Mouse (Mus musculus) spleen, adult 18-20 months (tissue): Measurements from ENCODE around the gene Gm10645.

ENCODE experiments used
- DNase-seq, 2 experiments: peaks; one replicate each; pipeline ENCODE4 v3.0.0; 2022; ENCODE audit warnings: mixed read lengths in 2 of 2

The Gm10645 gene

DNA sequence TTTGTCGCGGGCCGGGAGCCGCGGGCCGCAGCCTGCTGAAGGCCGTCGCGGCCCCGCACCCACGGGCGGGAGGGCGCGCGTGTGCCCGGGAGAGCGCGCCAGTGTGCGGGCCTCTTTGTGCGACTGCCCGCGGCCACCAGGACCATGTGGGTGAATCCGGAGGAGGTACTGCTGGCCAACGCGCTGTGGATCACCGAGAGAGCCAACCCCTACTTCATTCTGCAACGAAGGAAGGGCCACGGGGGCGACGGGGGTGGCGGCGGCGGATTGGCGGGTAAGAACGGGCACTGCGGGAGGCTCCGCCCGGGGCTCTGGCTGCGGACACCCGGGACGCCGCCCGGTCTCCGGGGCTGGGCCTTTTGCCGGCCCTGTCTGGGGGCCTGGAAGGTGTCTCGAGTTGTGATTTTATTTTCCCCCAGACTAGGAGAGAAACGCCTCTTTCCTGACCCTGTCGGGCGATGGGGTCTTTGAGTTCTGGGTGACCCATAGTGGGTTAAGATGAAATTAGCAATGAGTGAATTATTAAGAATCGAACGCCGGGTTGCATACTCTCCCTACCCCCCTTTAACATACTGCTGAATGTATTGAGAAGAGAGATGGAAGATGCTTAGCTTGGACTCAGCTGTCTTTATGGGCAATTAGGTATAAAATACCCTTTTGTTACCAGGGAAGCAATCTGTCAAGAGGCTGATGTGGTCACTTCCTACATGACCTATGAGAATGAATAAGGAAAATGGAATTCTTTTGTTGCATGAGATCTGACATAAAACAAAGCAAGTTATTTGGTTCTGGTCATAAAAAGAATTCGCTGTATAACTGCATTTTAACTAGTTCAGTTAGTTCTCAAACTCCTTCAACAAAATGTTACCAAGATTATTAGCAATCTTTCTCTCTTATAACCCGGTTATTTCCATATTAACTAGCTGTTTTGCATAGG, at the start of gene Gm10645:
Gene Gm10645, minus strand, starts transcription at position 240 of the 937 bp plus-strand sequence.
- peak; percentile 41 to 43 for DNase-seq

DNA sequence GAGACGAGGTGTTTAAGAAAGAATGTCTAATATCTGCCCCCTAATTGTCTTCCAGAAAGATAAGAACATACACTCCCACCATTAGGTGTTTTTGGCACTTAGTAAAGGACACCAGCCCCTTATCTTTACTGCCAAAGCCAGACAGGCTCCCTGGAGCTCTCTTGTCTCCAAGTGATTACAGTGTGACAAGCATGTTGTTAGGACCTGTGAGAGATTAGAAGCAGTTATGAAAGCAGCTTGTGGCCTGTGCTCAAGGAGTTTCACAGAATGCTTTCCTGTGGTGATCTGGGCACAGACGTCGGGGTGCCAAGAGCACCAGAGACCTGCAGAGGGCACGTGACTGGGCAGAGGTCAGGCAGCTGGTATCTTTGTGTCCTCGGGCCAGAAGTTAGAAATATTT, 49.1 kb upstream of the Gm10645 start:
- DNase-seq, result no peak

DNA sequence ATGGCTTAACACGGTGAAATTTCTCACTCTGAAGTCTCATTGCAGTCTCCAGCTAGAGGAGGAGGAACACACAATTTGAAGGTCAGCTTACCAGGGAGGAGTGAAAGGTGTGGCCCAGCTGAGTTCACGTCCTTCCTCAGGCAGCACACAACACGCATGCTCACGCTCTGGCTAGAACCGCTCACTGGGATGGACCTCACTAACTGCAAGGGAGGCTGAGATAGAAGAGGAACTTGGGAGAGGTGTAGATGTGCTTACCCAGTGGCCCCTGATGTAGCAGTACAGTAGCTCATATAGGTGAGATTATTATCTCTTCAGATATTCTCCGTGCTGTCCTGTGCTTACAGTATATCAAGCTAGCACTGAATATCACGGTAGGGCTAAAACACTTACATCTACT, 44.7 kb upstream of the Gm10645 start:
- DNase-seq, result no peak

DNA sequence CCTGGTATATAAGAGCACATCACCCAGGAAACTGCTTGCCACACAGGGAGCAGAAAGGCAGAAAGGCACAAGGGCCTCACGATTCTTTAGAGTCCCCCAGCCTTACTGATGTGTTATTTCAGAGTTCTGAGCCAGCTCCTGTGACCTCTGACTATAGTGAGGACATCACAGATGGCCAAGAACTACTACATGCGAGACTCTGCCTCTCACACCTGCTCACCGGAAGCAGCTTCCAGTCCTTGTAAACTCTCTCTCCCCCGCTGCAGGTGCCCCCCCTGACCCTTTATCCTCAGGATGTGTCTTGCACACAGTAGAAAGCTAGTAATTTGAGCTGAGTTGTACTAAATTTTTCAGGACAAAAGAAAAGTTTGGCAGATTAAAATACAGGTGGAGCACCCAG, 43.6 kb upstream of the Gm10645 start:
- no peak for DNase-seq

DNA sequence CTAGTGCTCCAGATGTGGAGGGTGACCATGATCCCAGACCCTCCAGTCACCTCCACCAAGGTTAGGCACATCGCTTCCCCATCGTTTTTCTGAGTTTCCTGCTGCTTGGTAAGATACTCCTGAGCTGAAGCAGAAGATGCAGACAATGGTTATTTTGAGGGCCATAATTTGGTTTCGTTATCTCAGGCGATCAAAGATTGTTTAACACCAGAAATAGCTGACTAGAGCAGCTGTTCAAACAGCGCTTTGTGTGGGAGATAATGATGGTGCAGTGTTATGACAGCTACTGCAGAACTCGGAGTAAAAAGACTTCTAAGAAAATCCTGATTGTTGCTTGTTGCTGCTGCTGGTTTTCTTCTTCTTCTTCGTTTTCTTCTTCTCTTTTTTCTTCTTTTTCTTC, 39.9 kb upstream of the Gm10645 start:
- DNase-seq, result no peak

DNA sequence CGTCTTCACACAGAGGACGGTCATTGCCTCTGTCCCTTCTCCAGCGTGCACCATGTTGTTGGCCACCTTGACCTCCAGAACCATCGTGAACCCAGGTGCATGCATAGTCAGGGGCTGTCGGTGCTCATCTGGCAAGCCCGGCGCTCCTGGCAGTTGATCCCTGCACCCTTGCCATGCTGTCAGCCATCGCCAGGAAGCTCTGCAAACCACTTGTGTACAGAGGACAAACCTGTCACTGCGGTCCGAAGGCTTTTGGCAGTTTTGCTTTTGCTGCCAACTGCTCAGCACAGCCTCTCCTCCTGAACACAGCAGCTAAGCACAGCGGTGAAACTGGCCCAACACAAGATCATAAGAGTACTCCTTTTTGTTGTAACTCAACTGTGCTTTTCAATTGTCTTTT, 37.0 kb upstream of the Gm10645 start:
- DNase-seq, result no peak

DNA sequence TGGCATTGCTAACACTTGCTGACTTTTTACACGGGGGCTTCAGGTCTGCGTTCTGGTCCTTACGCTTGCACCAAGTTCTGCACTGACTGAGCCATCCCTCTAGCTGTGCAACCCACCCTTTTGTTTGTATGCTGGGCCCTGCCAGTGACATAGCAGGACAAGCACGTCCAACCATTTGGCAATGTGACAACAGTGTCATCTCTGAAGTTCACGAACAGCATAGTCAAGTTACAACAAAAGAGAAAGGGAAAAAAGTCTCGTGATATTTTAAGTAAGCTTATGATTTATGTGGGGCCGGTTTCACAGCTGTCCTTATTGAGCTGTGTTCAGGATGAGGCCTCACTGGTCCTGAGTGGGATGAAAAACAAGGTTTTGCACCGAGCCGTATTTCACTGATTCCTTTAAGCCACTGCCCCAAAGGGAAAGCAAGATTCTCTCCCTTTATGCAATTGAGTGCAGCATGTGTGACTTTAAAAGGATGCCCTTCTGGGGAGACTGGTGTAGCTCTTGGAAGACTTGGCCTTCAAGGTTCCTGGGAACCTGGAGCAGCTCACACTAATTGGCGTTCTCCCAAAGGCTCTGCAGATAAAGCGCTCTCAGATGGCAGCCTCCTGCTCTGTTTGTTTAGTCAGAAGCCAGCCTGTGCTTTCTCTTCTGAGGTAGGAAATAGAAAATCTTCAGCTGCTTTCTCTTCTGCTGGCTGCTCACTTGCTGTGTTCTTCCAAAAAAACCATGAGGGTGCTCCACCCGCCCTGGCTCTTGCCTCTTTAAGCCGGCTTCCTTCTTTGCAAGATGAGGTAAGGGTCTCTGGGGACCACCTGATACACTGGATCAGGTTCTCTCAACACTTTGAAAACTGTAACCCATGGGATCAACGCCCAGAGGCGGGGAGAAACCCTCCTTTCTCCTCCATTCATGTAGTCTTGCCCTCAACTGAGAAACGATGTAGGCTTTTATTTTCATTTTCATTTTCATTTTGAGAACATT, 34.5 kb upstream of the Gm10645 start:
- no peak for DNase-seq

DNA sequence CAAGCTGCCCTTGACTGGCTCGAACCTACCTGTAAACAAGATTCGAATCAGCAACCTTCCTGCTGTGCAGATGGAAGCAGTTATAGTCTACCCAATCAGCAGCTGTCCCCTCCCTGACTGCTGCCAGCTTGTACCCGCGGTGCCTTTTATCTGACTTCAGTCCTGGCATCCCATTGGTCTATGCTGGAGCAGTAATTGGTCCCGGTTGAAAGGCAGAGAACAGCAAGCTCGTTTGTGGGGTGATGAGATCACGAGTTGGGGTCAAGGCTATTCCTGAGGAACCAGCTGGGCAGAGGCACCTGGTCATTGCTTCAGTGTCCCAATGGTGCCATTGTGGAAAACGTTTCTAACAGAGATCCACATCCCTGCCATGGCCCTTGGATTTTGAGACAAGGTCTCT, 33.7 kb upstream of the Gm10645 start:
- DNase-seq, result no peak

DNA sequence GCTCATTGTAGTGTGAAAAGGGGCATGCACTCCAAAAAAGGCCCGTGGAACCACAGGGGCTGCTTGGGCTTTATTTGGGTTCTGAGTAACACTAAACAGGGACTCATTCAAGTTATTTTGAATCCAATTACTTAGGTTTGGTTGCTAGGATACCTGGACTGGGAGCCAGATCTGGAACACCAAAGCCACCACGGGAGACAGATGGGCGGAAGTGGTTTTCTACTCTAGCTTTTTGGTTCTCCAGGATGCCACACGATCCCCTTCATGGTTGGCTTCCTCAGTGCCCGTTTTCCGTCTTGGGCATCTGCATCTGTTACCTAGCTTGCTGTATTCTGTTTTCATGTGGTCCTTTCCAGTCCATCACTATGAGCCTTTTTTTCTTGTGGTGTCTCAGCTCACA, 30.1 kb upstream of the Gm10645 start:
- DNase-seq, result no peak

DNA sequence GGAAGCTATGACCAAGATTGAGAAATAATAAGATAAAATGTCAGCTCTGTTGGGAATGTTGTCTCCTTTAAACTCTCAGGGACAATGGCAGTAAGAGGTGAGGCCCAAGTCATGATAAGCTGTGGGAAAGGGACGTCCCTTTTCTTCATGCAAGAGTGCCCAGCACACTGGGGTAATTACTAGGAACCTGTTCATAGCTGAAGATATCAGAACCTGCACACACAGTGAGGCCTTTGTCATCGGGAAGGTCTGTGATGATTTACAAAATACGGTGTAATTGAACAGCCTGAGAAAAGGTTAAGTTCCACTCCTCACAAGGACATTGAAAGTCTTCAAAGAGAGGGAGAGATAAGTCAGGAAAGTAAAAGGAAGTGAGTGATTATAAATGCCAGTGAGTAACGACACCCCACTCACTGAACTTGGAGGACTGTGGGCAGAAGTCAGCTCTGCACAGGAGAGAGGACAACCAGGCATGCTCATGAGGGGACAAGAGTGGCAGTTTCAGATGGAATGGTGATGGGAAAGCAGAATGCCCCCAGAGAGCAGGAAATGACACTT, 23.6 kb upstream of the Gm10645 start:
- no peak for DNase-seq

DNA sequence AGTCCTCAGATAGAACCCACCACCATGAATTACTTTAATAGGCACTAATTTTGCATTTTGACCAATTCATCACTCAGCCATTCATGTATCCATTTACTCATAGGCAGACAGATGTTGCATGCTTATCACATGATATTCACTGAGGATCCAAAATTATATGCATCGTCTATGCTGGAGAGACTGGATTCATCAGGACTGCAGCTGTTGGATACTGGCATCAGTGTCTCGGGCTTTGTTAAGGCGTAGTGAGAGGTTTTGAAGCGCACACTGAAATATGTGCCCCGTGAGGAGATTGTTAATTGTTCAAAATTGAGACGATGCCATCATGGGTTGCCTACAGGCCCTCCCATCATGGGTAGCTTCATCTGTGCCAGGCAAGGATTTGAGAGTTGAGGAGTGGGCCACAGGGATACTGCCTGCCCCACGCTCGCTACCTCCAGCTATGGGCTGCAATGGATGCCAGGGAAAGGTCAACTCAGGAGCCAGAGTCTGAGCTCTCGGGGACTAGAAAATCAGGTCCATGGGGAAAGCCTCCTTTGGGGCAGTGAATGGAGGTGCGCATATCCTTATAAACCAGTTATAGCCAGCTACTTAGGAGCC, 21.5 kb upstream of the Gm10645 start:
- no peak for DNase-seq

DNA sequence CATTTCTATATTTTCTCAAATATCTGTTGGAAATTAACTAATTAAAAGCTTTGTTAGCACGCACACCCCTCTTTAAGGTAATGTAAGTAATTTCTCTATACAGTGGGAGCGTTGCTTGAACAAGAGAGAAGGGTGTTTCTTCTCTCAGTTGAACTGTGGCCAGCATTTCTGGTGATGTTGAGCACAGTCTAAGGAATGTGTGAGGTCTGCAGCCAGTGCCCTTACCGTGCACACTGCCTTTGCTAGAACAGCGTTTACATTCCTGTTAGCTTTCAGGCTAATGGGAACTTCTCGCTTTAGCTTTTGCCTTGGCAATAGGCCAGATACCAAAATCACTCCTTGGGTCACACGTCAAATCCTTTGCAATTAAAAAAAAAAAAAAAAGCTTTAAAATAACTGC, 20.4 kb upstream of the Gm10645 start:
- DNase-seq, result no peak

DNA sequence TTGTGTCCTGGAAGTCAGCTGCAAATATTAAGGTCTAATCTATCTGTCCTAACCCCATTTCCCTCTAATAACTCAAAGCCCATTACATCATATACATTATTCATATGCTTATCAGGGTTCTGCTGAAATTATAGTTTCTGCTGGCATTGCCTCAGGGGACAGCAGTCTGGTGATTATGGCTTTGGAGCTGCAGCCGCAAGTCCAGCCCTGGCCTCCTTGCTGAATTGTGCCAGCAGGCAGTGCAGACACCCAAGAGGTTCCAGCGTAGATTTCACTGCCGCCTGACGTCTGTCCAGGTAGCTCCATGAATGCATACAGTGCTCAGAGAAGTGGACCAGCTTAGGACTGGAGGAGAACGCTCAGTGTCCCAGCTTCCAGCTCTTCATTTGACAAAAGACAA, 16.8 kb upstream of the Gm10645 start:
- no peak for DNase-seq

DNA sequence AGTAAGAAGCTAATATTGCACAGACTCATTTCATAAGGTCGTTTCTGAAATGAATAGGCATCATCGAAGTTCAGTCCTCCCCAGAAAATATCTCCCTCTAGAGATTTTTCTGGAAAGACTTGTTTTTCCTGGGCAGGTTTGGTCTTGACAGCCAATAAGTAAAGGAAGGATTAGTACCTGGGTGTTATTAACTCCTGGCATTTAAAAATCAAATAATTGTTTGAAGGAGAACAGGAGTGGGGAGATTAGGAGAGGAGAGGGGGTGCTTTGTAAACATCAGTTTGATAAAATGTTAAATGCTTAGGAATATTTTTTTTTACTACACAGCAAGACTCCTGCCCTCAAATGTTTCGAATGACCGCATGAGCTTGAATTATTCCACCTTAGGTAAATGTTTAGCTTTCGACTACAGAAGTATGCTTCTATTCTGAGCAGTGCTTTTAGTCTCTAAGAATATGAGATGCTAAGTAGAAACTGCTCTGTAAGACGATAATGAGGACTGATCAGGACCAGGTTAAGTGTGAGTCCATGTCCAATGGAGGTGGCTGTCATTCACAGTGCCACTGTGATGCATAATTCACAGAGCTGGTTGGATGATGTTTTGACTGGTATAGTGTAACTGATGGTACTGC, 16.0 kb upstream of the Gm10645 start:
- DNase-seq, result no peak

DNA sequence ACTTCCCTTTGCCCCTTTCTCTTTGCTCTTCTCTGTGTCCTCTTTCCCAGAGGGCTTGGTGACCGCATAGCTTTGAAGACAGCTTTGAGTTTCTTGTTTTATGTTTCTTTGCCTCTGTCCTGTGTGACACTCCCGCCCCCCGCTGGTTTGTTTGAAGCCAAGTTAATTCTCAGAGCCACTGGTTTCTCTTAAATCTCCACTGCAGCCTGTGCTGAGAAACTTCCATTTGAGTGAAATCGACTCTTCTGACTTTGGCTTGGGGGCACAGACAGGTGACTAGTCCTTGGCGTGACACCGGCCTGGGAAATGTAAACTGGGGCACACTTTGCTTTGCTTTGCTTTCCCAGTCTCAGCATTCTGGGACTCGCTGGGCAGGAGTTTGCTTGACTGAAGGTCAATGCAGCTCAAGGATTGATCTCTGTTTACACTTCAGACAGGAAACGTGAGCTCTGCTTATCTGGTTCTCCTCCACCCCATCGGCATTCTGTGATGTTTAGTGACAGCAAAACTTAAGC, 12.3 kb upstream of the Gm10645 start:
- DNase-seq, result peak in 1 of 2 experiments; percentile 29

DNA sequence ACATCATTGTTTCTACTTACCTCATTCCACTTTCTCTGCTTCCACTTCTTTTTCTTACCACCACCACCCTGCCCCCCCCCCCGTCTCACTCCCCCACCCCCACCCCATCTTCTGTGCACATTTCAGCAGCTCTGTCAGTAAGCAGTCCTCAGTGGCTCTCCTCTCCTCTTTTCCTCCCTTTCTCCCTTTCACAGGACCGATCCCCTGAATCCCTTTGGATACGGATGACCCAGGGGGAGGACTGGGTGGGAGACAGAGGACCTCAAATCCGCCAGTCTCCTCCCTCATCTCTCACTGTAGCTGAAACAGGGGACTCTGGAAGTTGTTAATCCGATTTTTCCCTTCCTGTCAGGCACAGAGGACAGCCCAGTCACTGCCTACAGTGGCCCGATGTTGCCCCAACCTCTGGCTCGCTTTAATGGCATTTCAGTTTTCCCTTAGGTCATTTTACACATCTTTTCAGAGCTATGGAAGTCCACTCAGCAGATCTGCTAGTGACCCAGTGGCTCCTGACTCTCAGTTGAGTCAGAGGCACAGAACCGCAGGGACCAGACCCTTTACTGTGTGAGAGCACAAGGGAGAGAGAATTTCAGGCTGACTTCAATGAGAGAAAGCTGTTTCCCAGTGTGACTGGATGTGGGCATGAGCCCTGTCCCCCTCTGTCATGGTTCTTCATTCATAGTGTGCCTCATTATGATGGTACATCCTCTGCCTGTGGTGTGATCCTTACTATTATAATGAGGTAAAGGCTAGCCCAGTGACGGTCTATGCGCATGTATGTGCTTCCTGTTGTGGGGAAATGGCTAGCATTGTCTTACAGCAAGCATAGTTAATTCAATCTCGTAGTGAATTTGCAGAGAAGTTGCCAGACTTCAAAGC, 11.6 kb upstream of the Gm10645 start:
- DNase-seq, result no peak

DNA sequence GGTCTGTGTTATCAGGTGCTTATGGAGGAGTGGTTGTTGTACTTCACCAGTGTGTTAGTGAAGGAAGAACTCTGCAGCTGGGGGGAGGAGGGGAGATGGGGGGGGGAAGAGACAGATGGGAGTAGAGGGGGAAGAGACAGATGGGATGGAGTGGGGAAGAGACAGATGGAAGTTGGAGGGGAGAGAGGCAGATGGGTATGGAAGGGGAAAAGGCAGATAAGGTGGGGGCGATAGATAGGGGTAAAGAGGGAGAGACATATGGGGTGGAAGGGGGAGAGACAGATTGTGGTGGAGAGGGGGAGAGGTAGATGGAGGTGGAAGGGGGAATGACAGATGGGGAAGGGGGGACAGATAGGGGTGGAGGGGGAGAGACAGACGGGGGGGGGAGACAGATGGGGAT, 10.8 kb upstream of the Gm10645 start:
- no peak for DNase-seq

DNA sequence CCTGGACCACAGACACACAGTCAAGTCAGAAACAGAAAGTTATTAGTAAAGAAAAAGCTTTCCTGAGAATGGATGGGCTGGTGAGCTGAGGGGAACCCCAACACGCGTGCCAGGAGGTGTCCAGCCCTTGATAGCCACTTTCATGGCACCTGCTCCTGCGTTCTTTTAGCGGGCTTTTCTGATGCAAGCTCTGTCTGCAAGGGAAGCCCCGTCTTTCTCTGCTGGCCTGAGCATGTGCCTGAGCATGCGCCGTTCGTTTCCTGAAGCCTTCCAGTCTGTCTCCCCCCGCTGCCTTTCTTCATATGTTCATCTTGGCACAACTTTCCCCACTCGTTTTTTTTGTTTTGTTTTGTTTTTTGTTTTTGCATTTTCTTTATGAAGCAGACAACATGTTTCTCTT, 9.7 kb upstream of the Gm10645 start:
- no peak for DNase-seq

DNA sequence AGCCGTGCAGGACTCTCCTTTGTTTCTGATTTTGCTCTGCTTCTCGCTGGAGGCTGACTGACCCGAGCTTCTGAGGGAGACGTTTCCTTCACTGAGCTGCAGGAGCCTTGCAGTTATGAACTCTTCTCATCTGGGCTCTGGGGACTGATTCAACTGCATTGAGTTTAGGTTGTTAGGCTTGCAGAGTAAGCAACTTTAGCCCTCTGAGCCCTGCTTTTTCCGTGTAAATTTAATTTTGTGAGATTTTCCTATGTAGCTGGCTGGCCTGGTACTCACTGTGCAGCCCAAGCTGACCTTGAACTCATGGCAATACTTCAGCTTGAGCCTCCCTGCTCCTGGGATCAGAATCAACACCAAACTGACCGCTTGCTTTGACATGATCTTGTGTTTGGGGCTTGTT, 4.9 kb upstream of the Gm10645 start:
- no peak for DNase-seq

DNA sequence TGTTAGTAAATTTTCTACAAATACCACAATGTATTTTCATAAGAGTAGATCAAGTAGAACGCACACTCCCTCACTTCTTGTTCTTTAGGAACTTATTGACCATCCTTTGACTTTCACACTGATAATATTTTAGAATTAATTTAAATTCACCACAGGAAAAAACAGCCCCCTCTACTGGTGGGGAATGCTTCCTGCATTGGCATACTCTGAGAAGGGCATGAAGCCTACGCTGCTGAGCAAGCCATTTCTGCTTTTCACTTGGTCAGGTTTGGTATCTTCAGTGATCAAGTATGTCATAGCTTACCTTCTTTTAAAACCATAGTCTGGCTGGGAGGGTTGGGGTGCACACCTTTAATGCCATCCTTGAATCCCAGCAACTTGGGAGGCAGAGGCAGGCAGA, 3.7 kb upstream of the Gm10645 start:
- DNase-seq, result peak in 1 of 2 experiments; percentile 42

DNA sequence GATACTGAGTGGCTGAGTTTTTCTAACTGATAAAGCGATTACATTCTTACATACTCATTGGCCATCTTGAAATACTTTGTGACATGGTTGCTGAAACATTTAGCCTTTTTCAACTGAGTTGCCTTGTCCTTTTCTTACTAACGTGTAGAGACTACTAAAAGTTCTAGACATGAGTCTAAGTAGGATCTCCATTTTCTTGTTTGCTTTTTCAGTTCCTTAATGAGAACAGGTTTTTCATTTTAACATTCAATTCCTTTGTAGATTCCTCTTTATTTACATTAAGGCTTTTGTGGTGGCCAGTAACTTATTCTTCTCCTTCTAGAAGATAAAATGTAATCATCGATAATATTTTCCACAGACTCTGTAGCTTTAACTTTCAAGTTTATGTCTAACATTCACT, 3.2 kb upstream of the Gm10645 start:
- DNase-seq, result no peak
